Mouse (Mus musculus): ENCODE measurements around the gene Clec9a. TPM values are rescaled to one million over a fixed set of nuclear protein-coding genes. Genes with fewer than 3 reads are reported as not detected.

Gene Clec9a
- polyA plus RNA-seq, 1 experiment from 2014 or later, result 0.45 TPM

DNA sequence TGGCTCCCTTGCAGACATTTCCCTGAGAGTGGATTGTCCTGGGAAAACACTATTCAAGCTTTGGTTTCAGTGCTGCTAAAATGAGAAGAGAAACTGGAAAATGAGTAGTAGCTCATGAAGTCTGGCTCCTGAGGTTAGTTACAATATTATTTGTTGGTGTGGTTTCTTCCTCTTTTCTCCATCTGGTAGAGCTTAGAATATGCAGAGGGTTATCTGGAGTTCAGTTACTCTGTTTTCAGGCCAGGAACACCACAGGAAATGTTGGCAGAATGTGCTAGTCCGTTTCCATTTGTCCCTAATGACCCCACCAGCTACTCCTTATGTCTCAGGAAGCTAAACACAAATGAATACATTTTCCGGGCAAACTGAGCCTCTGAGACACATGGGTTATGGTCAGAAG lies 1.3 kb upstream of the Clec9a start:
- H3K4me3 ChIP-seq (ENCODE audit: low read length), result no peak overlapping the region
- peak overlapping the region; percentile 8; the same call in 1 of the 2 replicates for H3K27ac ChIP-seq (ENCODE audit: low read depth, low read length)
- no peaks in the 10 kb centered on the region for H3K4me1 ChIP-seq (ENCODE audit: control insufficient read depth, insufficient read depth, low read length)
- no peak for ATAC-seq (ENCODE audit: low FRiP score, low TSS enrichment)
- WGBS, result 46% methylated on average over 2 of the region's 2 CpGs
- no peaks in the 10 kb centered on the region for H3K36me3 ChIP-seq (ENCODE audit: control insufficient read depth, insufficient read depth, low read length)
- no peak overlapping the region for H3K9ac ChIP-seq (ENCODE audit: low read depth, low read length)
- no peaks in the 10 kb centered on the region for H3K9me3 ChIP-seq (ENCODE audit: control insufficient read depth, low read length)
- H3K4me2 ChIP-seq (replicated peaks; ENCODE audit: low read depth, low read length), result no peak overlapping the region
- H3K27me3 ChIP-seq (ENCODE audit: control insufficient read depth, insufficient read depth, low read length), result no peaks in the 10 kb centered on the region

DNA sequence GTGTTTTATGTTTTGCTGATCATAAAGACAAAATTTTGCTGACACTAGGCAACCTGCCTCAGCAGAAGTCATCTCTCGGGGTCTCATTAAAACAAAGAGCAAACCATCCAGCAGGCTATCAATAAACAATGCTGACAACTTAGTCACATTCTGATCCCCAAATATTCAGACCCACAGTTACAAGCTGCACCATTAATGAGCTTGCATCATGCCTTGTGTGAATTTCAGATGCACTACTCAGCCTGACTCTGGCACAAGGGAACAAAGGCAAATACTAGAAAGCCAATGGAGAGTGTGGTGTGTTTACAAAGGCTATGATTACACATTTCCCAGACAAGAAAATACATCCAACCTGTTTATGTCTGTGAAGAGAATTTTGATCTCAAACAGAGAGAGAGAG lies 5.5 kb downstream of the Clec9a start:
- no peaks in the 10 kb centered on the region for H3K9me3 ChIP-seq (ENCODE audit: control insufficient read depth, low read length)
- H3K27ac ChIP-seq (ENCODE audit: low read depth, low read length), result no peak overlapping the region
- ATAC-seq (ENCODE audit: low FRiP score, low TSS enrichment), result no peak
- no peak overlapping the region for H3K9ac ChIP-seq (ENCODE audit: low read depth, low read length)
- H3K36me3 ChIP-seq (ENCODE audit: control insufficient read depth, insufficient read depth, low read length), result no peaks in the 10 kb centered on the region
- no peak overlapping the region for H3K4me2 ChIP-seq (replicated peaks; ENCODE audit: low read depth, low read length)
- H3K4me1 ChIP-seq (ENCODE audit: control insufficient read depth, insufficient read depth, low read length), result no peaks in the 10 kb centered on the region
- H3K4me3 ChIP-seq (ENCODE audit: low read length), result no peak overlapping the region
- WGBS, result 81% methylated on average over 1 of the region's 1 CpGs
- H3K27me3 ChIP-seq (ENCODE audit: control insufficient read depth, insufficient read depth, low read length), result no peaks in the 10 kb centered on the region

DNA sequence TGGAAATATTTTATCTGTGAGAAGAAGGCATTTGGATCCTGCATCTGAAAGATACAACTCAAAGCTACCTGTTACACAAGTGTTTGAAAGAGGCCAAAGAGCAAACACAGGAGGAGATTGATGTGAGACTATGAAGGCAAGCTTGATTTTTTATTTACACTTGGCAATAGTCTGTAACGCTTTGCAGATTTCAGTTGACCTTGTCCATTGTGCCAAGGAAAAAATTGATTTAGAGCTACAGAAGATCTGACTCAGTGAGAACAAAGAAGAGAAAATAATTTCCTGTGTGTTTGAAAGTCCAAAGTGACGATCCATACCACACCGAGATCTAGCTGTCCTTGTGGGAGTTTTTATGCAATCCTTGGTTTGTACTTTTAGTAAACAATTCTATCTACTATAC lies 13.6 kb downstream of the Clec9a start:
- no peak overlapping the region for H3K4me3 ChIP-seq (ENCODE audit: low read length)
- H3K4me1 ChIP-seq (ENCODE audit: control insufficient read depth, insufficient read depth, low read length), result no peaks in the 10 kb centered on the region
- no peaks in the 10 kb centered on the region for H3K9me3 ChIP-seq (ENCODE audit: control insufficient read depth, low read length)
- WGBS, result 76% methylated on average over 3 of the region's 3 CpGs
- H3K27me3 ChIP-seq (ENCODE audit: control insufficient read depth, insufficient read depth, low read length), result no peaks in the 10 kb centered on the region
- no peak overlapping the region for H3K9ac ChIP-seq (ENCODE audit: low read depth, low read length)
- H3K36me3 ChIP-seq (ENCODE audit: control insufficient read depth, insufficient read depth, low read length), result no peaks in the 10 kb centered on the region
- no peak overlapping the region for H3K27ac ChIP-seq (ENCODE audit: low read depth, low read length)
- no peak for ATAC-seq (ENCODE audit: low FRiP score, low TSS enrichment)
- no peak overlapping the region for H3K4me2 ChIP-seq (replicated peaks; ENCODE audit: low read depth, low read length)

DNA sequence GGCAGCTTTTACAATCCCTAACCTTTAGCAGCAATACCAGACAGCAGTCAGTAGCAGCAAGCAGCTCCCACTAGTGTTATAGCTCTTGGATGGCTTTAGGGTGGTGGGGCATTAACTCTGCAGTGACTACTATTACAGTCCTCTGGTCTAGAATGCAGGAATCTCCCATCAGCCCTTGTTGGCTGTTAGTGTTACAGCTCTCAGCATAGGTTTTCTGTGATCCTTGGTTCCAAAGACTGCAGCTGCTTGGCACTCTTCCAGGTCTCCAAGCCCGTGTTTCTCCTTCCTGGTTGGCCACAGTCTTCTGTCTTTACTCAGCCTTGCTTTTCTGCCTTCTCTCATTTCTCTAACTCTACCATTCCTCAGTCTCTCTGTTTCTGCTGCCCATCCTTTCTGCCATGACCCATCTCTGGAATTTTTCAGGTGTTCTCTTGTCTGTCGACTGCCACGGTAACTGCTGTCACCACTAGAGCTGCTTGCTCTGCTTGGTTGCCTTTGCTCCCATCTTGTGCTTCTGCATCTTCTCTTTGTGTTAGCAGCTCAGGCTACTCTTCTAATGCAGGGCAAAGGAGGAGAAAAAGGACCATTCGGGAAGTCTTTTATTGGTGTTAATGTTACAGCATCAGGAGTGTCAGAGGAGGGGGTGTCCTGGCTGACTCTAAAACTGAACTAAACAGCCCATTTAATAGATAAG lies 14.5 kb downstream of the Clec9a start:
- Histone ChIP-seq H3K9ac (ENCODE audit: low read depth, low read length) (no peak overlapping the region), H3K9me3 (ENCODE audit: control insufficient read depth, low read length) (no peaks in the 10 kb centered on the region), H3K27me3 (ENCODE audit: control insufficient read depth, insufficient read depth, low read length) (no peaks in the 10 kb centered on the region), H3K4me1 (ENCODE audit: control insufficient read depth, insufficient read depth, low read length) (no peaks in the 10 kb centered on the region), H3K36me3 (ENCODE audit: control insufficient read depth, insufficient read depth, low read length) (no peaks in the 10 kb centered on the region), H3K27ac (ENCODE audit: low read depth, low read length) (peak overlapping the region; percentile 17; the same call in 1 of the 2 replicates), H3K4me3 (ENCODE audit: low read length) (no peak overlapping the region), H3K4me2 (replicated peaks; ENCODE audit: low read depth, low read length) (no peak overlapping the region)
- ATAC-seq (ENCODE audit: low FRiP score, low TSS enrichment), result peak; percentile 68
- 61% methylated on average over 4 of the region's 4 CpGs for WGBS

DNA sequence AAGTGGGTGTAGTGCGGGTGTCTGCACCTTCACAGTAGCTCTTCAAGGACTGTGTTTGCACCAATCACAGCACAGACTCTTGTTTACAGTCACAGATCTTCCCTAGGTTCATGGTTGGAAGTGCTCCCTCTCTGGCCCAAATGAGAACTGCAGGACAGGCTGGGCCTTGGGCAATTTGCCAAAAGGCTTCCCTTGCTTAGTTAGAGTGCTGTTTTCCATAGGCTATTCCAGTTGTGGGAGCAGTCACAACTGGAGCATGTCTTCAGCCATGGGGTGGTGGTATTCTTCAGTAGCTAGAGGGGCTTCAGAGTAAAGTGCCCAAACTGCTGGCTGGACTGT lies 15.0 kb downstream of the Clec9a start:
- H3K9ac ChIP-seq (ENCODE audit: low read depth, low read length), result no peak overlapping the region
- WGBS, result 24% methylated on average over 1 of the region's 1 CpGs
- H3K4me3 ChIP-seq (ENCODE audit: low read length), result no peak overlapping the region
- no peaks in the 10 kb centered on the region for H3K4me1 ChIP-seq (ENCODE audit: control insufficient read depth, insufficient read depth, low read length)
- H3K4me2 ChIP-seq (replicated peaks; ENCODE audit: low read depth, low read length), result no peak overlapping the region
- H3K9me3 ChIP-seq (ENCODE audit: control insufficient read depth, low read length), result no peaks in the 10 kb centered on the region
- no peaks in the 10 kb centered on the region for H3K27me3 ChIP-seq (ENCODE audit: control insufficient read depth, insufficient read depth, low read length)
- H3K36me3 ChIP-seq (ENCODE audit: control insufficient read depth, insufficient read depth, low read length), result no peaks in the 10 kb centered on the region
- H3K27ac ChIP-seq (ENCODE audit: low read depth, low read length), result 0 out of 2 replicates have a peak overlapping the region, but pooled peaks have one; percentile 17
- ATAC-seq (ENCODE audit: low FRiP score, low TSS enrichment), result peak; percentile 87

DNA sequence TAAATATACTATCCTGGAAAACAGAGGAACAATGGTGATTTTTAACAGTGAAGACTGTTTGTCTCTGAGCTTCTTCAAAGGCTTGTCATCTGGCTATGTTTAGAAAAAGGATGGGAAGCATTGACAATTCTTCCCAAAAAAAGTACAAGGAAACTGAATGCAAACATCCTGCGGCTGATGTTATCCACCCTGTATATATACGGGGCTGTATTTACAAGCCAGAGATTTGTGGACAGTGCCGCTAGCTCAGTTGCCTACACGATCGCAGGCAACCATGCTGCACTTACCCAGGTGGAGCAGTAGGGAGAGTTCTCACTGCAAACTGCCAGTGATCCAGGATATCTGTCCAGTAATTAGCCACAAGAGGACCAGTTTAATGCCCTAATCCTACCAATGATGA lies 16.6 kb downstream of the Clec9a start:
- ATAC-seq (ENCODE audit: low FRiP score, low TSS enrichment), result no peak
- H3K4me2 ChIP-seq (replicated peaks; ENCODE audit: low read depth, low read length), result no peak overlapping the region
- no peak overlapping the region for H3K4me3 ChIP-seq (ENCODE audit: low read length)
- peak overlapping the region; percentile 24; the same call in 1 of the 2 replicates for H3K27ac ChIP-seq (ENCODE audit: low read depth, low read length)
- no peaks in the 10 kb centered on the region for H3K4me1 ChIP-seq (ENCODE audit: control insufficient read depth, insufficient read depth, low read length)
- no peaks in the 10 kb centered on the region for H3K9me3 ChIP-seq (ENCODE audit: control insufficient read depth, low read length)
- no peaks in the 10 kb centered on the region for H3K36me3 ChIP-seq (ENCODE audit: control insufficient read depth, insufficient read depth, low read length)
- H3K9ac ChIP-seq (ENCODE audit: low read depth, low read length), result no peak overlapping the region
- H3K27me3 ChIP-seq (ENCODE audit: control insufficient read depth, insufficient read depth, low read length), result no peaks in the 10 kb centered on the region
- 72% methylated on average over 5 of the region's 5 CpGs for WGBS

DNA sequence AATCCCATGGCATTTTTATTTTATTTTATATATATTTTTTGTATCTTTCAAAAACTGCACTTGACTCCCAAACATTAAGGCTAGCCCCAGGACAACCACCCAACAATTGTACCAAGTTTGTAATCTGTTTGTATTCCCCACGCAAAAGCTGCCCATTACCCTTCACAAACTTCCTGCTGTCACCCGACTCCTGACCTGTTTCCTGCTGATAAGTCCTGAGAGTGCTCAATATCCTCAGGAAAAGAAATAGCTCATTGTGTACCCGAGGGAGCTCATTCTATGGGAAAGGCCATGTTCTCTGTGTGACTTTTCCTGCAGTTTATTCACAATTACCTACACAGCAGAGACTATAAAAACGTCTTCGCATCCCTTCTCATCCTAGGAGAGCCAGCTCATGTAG lies 17.1 kb downstream of the Clec9a start:
- 32% methylated on average over 5 of the region's 5 CpGs for WGBS

DNA sequence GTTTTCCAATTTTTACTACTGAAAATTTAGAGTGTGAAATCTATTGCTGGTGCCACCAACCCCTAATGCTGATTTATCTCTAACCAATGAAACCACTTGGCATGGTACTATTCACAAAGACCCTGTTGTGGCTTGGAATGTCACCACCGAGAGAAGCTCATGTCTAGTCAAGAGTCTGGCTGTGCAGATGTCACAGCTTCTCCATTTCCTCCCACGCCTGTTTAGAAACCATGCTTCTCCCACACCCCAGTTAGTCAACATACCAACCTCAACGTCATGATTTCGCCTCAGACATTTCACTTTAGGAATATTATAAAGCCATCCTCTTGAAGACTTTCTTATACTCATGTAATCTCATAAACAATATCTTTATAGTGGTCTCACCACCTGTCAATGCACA lies 18.6 kb downstream of the Clec9a start:
- WGBS, result 82% methylated on average over 4 of the region's 4 CpGs
- Histone ChIP-seq H3K27ac (ENCODE audit: low read depth, low read length) (no peak overlapping the region), H3K27me3 (ENCODE audit: control insufficient read depth, insufficient read depth, low read length) (no peaks in the 10 kb centered on the region), H3K4me3 (ENCODE audit: low read length) (no peak overlapping the region), H3K9me3 (ENCODE audit: control insufficient read depth, low read length) (no peaks in the 10 kb centered on the region), H3K4me2 (replicated peaks; ENCODE audit: low read depth, low read length) (no peak overlapping the region), H3K4me1 (ENCODE audit: control insufficient read depth, insufficient read depth, low read length) (no peaks in the 10 kb centered on the region), H3K36me3 (ENCODE audit: control insufficient read depth, insufficient read depth, low read length) (no peaks in the 10 kb centered on the region), H3K9ac (ENCODE audit: low read depth, low read length) (no peak overlapping the region)
- no peak for ATAC-seq (ENCODE audit: low FRiP score, low TSS enrichment)

More for the DNA sequence above, 17.1 kb downstream of the Clec9a start:
- Histone ChIP-seq H3K9ac (ENCODE audit: low read depth, low read length) (no peak overlapping the region), H3K27me3 (ENCODE audit: control insufficient read depth, insufficient read depth, low read length) (no peaks in the 10 kb centered on the region), H3K27ac (ENCODE audit: low read depth, low read length) (no peak overlapping the region), H3K4me2 (replicated peaks; ENCODE audit: low read depth, low read length) (no peak overlapping the region), H3K4me1 (ENCODE audit: control insufficient read depth, insufficient read depth, low read length) (no peaks in the 10 kb centered on the region), H3K9me3 (ENCODE audit: control insufficient read depth, low read length) (no peaks in the 10 kb centered on the region), H3K4me3 (ENCODE audit: low read length) (no peak overlapping the region), H3K36me3 (ENCODE audit: control insufficient read depth, insufficient read depth, low read length) (no peaks in the 10 kb centered on the region)
- no peak for ATAC-seq (ENCODE audit: low FRiP score, low TSS enrichment)

DNA sequence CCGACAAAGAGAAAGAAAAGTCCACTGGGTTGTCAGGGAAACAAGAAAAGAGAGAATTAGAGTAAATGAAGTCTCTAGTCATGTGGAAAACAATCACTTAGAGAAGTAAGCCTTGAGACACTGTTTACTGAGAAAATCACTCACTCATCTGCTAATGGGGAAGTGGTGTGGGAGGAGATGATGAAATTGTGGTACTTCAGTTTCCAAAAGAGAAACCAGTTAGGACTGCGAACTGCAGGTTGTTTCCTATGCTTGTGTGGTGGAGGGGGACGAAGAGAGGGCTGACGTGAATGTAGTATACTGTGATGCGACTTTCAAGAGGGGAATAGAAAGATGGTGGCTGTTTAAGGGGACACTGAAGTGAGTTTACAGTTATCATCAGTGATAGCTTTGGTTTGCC lies 25.6 kb downstream of the Clec9a start:
- no peaks in the 10 kb centered on the region for H3K9me3 ChIP-seq (ENCODE audit: control insufficient read depth, low read length)
- no peak overlapping the region for H3K27ac ChIP-seq (ENCODE audit: low read depth, low read length)
- ATAC-seq (ENCODE audit: low FRiP score, low TSS enrichment), result no peak
- no peaks in the 10 kb centered on the region for H3K27me3 ChIP-seq (ENCODE audit: control insufficient read depth, insufficient read depth, low read length)
- no peak overlapping the region for H3K4me3 ChIP-seq (ENCODE audit: low read length)
- 86% methylated on average over 5 of the region's 5 CpGs for WGBS
- no peak overlapping the region for H3K9ac ChIP-seq (ENCODE audit: low read depth, low read length)
- no peaks in the 10 kb centered on the region for H3K36me3 ChIP-seq (ENCODE audit: control insufficient read depth, insufficient read depth, low read length)
- no peaks in the 10 kb centered on the region for H3K4me1 ChIP-seq (ENCODE audit: control insufficient read depth, insufficient read depth, low read length)
- H3K4me2 ChIP-seq (replicated peaks; ENCODE audit: low read depth, low read length), result no peak overlapping the region
